Mouse (Mus musculus): ENCODE measurements around the gene Ube4b.

The Ube4b gene

DNA sequence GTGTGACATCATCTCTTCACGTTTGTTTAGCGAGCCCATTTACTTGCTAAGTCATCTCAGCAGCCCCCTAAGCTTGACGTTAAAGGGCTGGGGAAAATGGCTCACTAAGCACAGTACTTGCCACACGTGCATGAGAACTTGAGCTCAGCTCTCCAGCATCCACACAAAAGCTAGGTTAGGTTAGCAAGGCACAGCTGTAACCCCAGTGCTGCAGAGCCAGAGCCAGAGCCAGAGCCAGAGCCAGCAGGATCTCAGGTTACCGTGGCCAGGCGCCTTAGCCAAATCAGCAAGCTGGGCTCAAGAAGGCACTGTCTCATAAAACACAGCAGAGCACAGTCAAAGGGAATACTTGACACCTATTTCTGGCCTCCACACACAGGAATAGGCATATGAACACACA, 31.0 kb downstream of the Ube4b start:
- no peak for DNase-seq (ENCODE audit: low spot score in 2 of 2)

DNA sequence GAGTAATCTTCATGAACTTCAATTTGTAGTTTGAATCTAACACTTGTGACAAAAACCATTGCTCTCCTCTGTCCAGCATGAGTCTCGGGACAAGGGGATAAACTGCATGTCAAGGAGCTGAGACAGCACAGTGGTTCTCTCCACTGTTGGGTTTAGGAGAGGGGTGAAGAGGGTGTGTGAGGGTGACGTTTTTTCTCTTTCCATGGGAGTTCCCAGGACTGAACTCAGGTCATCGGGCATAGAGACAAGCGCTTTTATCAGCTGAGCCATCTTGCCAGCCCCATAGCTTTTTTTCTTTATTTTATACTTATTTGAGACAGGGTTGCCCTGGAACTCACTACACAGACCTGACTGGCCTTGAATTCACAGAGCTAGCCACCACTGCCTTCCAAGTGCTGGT, 32.3 kb downstream of the Ube4b start:
- DNase-seq (ENCODE audit: low spot score in 2 of 2) = no peak

DNA sequence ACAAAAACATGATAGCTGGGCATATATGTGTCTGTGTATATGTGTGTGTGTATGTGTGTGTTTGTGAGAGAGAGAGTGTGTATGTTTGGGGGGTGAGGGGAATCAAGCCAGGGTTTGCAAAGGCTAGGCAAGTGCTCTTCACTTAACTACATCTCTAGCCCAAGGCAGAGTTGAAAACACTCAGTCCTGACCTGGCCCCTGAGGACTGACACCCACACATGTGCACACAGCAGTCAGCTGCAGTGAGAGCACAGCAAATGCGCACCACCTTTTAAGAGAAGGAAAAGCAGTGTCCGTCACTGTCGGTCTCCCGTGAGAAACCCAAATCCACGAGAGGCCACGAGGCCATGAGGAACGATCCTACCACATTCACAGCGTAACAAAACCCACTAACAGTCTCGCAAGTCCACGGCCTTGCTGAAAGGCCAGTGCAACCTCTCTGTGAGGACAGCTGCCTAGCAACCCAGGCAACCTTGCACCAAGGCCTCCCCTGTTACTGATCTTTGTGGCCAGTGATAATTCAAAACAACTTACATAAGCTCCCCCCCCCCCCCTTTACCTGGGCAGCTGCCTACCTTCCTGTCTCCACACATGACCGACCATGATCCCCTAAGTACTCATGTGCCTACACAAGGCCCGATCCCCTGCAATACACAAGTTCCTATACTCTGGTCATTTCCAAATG, 33.1 kb downstream of the Ube4b start:
- no peak for DNase-seq (ENCODE audit: low spot score in 2 of 2)

DNA sequence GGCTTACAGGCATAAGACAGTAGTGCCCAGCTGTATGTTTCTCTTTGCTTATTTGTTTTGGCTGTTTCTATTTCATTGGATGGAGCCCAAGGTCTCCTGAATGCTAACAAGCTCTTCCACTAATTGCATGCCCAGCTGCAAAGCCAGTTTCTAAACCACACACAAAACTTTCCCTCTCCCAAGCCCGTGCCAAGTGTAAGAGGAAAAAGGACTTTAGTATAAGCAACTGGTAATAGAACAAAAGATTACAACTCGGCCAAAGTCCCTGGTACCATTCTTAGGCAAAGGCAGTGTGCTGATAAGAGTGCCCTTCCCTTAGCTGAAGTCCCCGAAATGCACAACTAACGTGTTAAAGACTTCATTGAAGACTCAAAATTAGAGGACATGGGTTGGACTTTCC, 34.2 kb downstream of the Ube4b start:
- no peak for DNase-seq (ENCODE audit: low spot score in 2 of 2)

DNA sequence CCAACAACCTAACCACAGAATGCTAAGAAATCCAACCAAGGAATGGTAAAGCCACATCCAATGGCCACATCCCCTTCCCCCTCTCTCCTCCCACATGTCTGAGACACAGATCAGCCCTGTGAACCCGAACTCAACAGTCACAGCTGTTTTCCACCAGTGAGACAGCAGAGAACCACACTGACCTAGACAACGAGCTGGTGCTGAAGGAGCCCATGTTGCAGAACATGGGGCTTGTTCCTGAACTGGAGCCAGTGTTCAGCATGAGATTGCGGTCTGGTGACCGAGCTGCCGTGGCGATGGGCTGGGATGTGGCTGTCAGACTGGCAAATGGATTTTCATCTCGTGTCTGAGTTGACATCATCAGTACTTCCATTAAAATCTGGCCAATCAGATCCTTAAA, 45.5 kb downstream of the Ube4b start:
- DNase-seq (ENCODE audit: low spot score in 2 of 2) = no peak

DNA sequence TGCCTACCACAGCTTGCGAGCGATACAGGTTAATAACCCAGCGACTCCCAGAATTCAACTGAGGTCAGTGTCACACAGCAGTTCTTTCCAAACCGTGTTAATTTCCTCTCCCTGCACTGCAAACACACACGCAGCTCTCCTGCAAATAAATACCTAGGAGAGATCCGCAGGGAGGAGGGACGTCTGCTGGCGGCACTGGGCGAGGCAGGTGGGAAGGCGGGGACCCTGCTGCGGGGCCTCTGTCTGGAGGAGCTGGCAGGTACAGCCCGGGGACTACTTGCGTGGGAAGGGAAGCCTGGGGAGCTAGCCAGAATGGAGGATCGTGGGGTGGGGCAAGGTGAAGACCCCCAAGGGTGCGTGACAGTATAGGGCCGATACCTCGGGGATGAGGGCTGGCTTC, 46.7 kb downstream of the Ube4b start:
- DNase-seq (ENCODE audit: low spot score in 2 of 2) = no peak

DNA sequence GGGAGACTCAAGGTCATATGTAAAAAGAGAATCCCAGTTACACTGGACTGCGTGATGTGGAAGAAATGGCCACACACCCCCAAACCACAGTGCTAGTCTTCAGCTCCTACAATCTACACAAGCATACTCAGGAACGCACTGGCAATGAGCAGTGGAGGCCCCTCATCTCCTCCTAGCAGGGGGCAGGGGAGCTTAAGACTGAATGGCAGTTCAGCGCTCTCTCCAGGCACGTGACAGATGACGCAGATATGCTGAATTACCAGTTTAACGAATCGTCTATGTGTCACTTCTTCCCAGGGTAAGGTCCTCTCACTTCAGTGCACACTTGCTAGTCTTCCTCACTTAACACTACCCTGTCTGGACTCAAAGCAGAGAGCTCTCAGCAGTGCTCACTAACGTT, 47.7 kb downstream of the Ube4b start:
- DNase-seq (ENCODE audit: low spot score in 2 of 2) = no peak

DNA sequence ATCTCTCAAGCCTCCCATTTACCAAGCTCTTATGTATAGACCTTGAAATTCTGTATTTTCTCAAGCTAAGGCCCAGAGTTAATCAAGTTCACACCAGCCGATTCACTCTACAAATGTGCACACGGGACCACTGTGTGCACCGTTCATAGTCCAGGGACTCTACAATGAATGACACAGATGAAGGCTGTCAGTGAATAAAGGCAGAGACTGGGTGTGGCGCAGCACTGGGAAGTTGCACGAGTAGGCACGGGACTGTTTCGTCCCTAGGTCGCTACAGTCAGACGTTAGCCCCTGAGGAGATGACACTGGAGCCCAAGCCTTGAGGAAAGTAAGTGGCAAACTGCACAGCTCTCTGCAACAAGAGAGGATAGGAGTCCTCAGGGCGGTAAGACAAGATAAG, 50.5 kb downstream of the Ube4b start:
- no peak for DNase-seq (ENCODE audit: low spot score in 2 of 2)

DNA sequence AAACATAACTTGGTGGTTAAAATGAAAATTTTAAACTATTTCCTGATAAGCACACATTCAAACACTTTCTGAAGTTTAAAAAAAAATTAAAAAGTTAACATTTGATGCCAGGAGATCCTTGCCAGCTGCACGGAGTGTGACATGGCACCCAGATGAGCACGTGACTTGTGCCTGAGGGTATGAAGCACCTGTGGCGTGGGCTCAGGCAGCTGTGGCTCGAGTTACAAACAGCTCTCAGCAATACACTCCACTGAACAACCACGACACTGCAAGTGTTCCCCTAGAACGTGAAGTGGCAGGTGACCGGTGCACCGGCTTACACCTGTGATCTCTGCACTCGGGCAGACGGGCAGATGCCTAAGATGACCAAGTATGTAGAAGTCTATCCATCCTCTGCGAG, 51.9 kb downstream of the Ube4b start:
- DNase-seq (ENCODE audit: low spot score in 2 of 2) = no peak

DNA sequence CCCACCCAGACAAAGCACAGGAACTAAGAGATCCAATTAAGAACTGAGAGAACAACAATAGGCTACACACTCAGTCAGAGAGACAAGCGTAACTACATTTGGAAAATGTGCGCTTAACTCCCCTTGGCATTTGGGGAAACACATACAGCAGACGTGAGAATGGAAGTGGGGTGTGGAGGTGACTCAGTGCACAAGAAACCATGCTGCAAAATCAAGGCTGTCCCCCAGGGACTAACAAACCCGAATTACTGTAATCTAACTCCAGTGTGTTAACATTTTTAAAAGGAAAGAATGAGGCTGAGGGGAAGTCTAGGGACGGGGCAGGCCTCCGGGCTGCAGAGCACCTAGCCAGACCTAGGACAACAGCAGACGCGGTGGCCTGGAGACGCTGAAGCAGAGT, 52.6 kb downstream of the Ube4b start:
- DNase-seq (ENCODE audit: low spot score in 2 of 2) = no peak

DNA sequence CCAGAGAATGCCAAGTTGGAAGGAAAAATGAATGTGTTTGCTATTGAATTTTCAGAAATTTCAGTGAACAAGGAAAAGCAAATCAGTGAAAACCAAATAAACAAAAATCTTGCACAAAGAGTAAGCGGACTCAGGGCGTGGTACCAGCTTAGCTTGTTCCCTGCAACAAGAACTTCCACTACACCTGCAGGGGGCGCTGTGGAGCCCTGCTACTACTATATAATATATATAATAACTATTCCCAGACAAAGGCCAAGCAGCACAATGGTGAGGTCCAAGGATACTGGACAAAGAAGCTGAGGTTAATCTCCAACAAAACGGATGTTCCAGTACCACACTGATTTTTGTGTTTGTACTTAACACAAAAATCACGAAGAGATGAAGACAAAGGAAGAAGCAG, 53.1 kb downstream of the Ube4b start:
- peak in 1 of 2 experiments; percentile 64 for DNase-seq (ENCODE audit: low spot score in 2 of 2)

DNA sequence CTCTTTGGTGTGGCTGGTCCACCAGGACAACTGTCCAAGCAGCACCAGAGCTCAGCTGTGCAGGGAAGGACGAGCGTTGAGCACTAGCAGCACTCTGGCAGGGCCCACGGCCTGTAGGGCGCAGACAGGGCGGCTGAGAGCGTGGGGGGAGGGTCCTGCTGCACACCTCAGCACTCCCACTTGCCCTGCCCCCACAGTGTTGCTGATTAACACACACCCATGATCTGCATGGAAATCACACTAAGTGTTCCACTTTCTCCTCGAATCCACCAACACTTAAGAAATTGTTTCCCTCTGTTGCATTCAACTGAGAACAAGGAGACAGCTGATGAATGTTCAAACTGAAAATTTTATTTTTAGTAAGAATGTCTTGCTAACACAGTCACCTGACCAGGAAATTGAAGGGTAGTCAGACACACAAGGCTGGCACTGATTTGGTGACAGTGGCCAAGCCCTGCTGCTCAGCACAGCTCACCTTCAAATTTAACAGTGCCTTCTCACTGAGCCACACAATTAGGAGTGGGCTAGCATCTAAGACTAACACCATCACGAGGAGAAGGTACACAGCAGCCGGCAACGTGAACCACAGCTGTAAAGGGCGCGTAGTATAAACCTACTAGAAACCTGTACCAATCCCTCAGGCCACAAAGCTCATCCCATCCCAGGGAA, 60.7 kb downstream of the Ube4b start:
- peak; percentile 28 to 45 for DNase-seq (ENCODE audit: low spot score in 2 of 2)

DNA sequence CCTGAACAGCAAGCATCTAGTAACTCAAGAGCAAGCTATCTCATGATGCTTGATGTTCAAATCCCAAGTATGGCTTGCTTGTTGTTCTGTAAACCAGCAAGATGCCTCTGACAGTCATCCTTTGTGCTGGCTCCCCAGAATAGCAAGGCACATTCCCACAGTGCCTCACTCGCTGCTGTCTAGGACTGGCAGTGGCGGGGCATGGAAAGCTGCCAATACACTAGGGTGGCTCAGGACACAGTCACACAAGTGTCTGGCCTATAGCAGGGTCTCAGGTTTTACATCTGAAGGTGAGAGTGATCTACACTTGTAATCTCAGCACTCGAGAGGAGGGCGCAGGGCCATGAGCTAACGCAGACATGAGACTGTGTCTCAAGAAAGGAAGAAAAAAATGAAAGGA, 61.7 kb downstream of the Ube4b start:
- DNase-seq (ENCODE audit: low spot score in 2 of 2) = peak in 1 of 2 experiments; percentile 60

DNA sequence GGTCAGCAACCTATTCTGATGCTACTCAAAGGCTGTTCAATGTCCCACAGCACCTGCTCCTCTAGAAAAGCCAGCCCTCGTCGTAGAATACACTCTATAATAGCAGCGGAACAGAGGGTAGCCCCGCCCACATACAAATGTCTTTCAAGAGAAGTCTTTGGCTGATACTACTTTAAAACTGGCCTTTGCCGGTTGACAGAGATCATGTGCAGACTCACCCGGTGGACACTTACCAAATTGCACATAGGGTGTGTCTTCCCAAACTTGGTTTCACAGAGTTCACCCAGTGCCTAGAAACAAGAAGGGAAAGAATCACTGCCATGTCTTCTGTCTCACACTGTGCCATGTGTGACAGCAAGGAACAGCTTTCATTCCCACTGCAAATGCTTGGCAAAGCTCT, 65.5 kb downstream of the Ube4b start:
- no peak for DNase-seq (ENCODE audit: low spot score in 2 of 2)

DNA sequence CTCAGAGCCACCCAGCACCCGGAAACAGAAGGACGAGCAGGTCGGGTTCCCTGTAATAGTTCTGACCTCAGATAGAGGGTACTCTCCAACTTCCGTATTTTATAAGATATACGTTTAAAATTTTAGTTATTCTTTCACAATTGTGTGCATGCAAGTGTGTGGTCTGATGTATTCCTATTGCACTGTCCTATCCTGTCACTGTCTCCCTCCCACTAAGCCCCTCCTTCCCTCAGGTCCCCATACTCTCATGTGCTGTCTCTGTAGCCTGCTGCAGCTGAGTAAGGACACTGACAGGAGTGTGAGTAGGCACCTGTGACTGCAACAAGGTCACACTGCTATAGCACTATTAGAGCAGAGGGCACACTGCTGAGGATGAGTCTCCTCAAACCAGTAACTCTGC, 65.9 kb downstream of the Ube4b start:
- DNase-seq (ENCODE audit: low spot score in 2 of 2) = no peak

DNA sequence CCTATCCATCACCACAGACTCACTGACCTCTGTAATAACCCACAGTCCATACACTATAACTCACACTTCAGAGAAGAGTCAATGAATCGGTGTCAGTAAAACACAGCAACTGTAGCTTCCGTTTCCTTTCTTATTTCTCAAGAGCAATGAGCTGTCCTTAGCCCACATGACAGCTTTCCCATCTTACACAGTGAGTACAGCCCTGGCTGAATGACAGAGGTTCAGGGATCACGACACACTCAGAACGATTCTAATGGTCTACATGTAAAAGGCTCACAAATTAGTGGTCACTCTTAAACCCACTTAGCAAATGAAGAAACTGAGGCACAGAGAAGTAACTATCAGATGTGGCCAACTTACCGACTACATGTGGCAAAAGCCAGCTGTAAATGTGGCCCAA, 68.6 kb downstream of the Ube4b start:
- DNase-seq (ENCODE audit: low spot score in 2 of 2) = no peak

DNA sequence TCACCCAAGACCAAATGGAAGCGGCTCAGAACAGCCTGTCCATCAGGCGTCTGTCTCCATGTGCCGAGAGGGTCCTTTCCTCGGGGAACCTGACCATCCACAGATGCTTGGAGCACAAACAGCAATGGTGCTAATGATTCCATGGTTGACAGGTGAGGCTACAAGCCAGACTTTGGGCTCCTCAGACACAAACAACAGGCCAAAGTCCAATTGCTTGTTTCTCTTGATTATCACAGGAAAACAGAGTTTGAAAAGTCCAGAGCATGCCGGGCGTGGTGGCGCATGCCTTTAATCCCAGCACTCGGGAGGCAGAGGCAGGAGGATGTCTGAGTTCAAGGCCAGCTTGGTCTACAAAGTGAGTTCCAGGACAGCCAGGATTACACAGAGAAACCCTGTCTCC, 71.9 kb downstream of the Ube4b start:
- no peak for DNase-seq (ENCODE audit: low spot score in 2 of 2)

DNA sequence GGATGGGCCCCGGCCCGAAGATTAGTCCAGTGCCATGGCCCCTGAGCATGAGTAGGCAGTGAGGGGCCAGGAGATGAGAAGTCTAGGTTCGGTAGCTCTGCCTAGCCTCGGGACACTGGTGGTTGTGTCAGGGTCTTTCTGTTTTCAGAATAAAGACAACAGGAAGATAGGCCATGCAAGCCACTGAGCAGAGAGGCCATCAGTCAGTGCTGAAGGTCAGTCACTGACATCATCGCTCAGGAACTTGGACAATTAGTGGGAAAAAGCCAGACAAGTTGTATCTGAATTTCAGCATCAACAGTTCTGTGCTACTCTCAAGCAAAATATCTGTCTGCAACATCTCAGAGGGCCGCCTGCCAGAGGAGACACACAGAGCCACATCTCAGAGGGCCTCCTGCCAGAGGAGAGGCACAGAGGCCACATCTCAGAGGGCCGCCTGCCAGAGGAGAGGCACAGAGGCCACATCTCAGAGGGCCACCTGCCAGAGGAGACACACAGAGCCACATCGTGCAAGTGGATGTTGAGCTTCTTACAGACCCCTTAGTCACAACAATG, 74.9 kb downstream of the Ube4b start:
- no peak for DNase-seq (ENCODE audit: low spot score in 2 of 2)

DNA sequence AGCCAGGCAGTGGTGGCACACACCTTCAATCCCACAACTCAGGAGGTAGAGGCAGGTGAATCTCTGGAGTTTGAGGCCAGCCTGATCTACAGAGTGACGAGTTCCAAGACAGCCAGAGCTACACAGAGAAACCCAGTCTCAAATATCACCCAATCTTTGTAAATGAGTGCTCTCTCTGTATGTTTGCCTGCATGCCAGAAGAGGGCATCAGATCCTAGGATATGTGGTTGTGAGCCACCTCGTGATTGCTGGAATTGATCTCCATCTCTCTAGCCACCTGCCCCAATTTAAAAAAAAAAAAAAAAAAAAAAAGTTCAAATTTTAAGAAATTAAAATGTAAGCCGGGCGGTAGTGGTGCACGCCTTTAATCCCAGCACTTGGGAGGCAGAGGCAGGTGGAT, 77.6 kb downstream of the Ube4b start:
- no peak for DNase-seq (ENCODE audit: low spot score in 2 of 2)

DNA sequence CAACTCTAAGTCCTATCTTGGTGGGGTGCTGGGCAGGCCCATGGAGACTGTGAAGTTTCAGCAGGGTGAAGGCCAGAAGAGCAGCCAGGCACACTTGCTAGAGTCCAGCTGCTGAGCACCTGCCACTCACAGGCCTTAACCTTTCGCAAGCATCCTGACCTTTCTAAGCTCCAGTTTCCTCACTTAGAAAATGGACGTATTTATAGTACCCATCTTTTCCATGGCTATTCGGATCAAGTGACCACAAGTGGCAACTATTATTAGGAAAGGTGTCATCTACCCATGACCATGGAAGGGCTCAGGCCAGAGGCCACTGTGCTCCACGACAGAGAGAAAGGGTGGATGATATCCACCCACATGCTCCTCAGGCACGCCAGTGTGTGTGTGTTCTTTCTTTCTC, 80.7 kb downstream of the Ube4b start:
- no peak for DNase-seq (ENCODE audit: low spot score in 2 of 2)

DNA sequence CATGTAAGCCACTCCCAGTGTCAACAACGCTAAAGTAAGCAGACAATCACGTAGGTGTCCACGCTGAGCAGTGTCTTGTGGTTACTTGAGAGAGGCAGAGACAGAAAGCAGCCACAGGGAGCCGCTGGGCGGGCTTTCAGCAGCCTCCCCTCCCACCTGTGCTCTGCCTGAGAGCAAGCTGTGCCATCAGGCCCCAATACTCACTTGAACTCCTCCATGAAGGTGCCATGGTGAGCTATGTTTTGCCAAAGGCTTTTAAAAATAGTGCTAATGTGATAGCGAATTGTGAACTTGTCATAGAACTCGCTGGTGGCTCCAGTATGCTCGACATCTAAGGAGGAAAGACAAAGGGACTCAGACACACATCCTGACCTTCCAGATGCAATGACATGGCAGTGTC, 82.2 kb downstream of the Ube4b start:
- DNase-seq (ENCODE audit: low spot score in 2 of 2) = no peak

DNA sequence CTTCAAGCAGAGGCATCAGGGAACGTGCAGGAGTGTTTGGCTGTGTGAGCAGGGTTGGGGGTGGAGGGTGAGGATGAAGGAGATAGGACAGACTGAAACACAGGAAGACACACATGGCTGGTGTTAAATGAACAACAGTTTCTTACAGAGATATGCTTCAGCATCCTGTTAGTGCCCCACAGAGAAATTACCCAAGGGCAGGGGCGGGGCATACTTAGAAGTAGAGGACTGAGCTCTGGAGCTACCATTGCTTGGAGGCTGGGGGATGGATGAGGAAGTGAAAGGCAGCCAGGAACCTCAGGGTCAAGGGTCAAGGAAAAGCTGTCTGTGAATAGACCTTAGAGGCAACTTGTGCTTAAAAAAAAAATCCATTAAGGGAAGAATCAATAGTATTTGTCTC, 85.9 kb downstream of the Ube4b start:
- DNase-seq (ENCODE audit: low spot score in 2 of 2) = no peak

DNA sequence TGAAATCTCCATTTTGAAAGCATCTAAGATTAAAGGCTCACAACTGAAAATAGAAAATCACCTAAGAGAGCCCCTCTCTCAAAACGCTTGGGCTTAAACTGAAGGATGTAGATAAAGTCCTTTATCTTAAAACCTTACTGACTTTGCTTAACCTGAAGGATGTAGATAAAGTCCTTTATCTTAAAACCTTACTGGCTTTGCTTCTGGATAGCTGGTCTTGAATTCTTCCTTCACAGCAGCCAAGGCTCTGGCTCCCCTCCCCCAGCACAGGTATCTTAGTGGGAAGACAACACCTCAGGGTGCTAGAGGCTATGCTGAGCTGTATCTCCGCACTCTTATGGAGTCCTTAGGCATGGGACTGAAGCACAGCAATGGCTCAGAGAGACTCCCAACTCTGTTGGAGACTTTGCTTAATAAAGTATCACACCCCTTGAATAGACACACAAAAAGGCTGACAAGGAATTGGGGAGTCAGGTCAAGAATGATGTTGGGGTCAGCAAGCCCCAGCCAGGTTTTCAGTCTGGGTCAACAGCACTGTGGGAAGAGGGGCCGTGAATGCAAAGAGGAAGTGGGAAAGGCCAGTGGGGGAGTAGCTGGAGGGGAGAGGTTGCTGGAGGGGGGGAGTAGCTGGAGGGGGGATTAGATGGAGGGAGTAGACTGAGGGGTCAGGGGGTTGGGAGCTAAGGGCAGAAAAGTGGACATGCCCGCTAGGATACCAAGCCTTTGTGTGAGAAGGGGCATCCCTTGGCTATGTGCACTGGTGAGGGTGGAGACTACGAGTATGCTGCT, 86.9 kb downstream of the Ube4b start:
- no peak for DNase-seq (ENCODE audit: low spot score in 2 of 2)

Measured in left cerebral cortex, adult 9 months (tissue).